In genomic region chr12:112675245-112676035, GRCm38 (mm10) we compare ENCODE assay signal across 8 mouse cellular contexts. TPM values are rescaled to one million over a fixed set of nuclear protein-coding genes. Genes with fewer than 3 reads are reported as not detected.
DNase-seq lines count a peak whose midpoint lies in the region; ATAC-seq lines count a peak whose summit lies in the region.

No protein-coding gene starts in this region.

- H3K9me3 ChIP-seq in forebrain, embryonic 16.5 days (ENCODE audit: control insufficient read depth, low read length), result no peaks in the 10 kb centered on the region

- H3K36me3 ChIP-seq in forebrain, embryonic 16.5 days (ENCODE audit: control insufficient read depth, insufficient read depth), result 0 out of 2 replicates have a peak, but pooled peaks cover 2% of the 10 kb centered on the region

- peak; percentile 41 for ATAC-seq in forebrain, embryonic 16.5 days

- H3K27me3 ChIP-seq in forebrain, embryonic 16.5 days (replicated peaks; ENCODE audit: control insufficient read depth, insufficient read depth, low read length), result peaks cover 19% of the 10 kb centered on the region

- H3K4me1 ChIP-seq in forebrain, embryonic 16.5 days (replicated peaks; ENCODE audit: control insufficient read depth, insufficient read depth, low read length), result peaks cover 55% of the 10 kb centered on the region

- peak; percentile 99 for DNase-seq in MEL-GATA-1-ER (ENCODE audit: extremely low read depth, low read depth)
- DNase-seq in cerebellum, adult 11-12 months, result peak; percentile 81
- peak; percentile 92 for DNase-seq in heart, postnatal 4 days
- DNase-seq in layer of hippocampus, adult 9-11 months, result peak; percentile 79
- DNase-seq in lung, postnatal 10 days, result peak; percentile 93
- DNase-seq in retina, adult 2 months (ENCODE audit: low read depth, low spot score), result peak; percentile 63
- DNase-seq in thymus, postnatal 36 days, result peak; percentile 86 to 87

- H3K27ac ChIP-seq in forebrain, embryonic 16.5 days (ENCODE audit: low read length), result peak overlapping the region; percentile 24

- 14% methylated on average over 18 of the region's 18 CpGs for WGBS in forebrain, embryonic 16.5 days

- peak overlapping the region; percentile 94 for H3K4me3 ChIP-seq in forebrain, embryonic 16.5 days (replicated peaks; ENCODE audit: low read length)

- peak overlapping the region; percentile 29; the same call in 1 of the 2 replicates for H3K9ac ChIP-seq in forebrain, embryonic 16.5 days (replicated peaks; ENCODE audit: low read depth, low read length)

- peak overlapping the region; percentile 81 for H3K4me2 ChIP-seq in forebrain, embryonic 16.5 days (ENCODE audit: low read length)

RNA-seq across cellular contexts. Expression of gene Akt1, which starts 0.8 kb away (rescaled TPM):
- 56.9 and 57.1 TPM in 2 replicates for polyA plus RNA-seq in forebrain, embryonic 16.5 days (2015; fragmentation: Nextera tagmentation; extraction: Ambion mirVana)
- total RNA-seq in heart, postnatal 4 days (2021), result 100 to 1,000 TPM; 352 to 392 TPM

RNA-seq across cellular contexts. Expression of gene Zbtb42, which starts 3.2 kb away (rescaled TPM):
- 0.65 and 0.92 TPM in 2 replicates for polyA plus RNA-seq in forebrain, embryonic 16.5 days (2015; fragmentation: Nextera tagmentation; extraction: Ambion mirVana)
- total RNA-seq in heart, postnatal 4 days (2021), result 10 to 100 TPM in 1 of 2 experiments, 1 to 10 TPM in 1; 10.0 to 10.1 TPM

RNA-seq across cellular contexts. Expression of gene Siva1, which starts 31.0 kb away (rescaled TPM):
- 68.9 and 75.9 TPM in 2 replicates for polyA plus RNA-seq in forebrain, embryonic 16.5 days (2015; fragmentation: Nextera tagmentation; extraction: Ambion mirVana)
- 10 to 100 TPM; 39.9 to 43.2 TPM for total RNA-seq in heart, postnatal 4 days (2021)

RNA-seq across cellular contexts. Expression of gene Cep170b, which starts 44.8 kb away (rescaled TPM):
- polyA plus RNA-seq in forebrain, embryonic 16.5 days (2015; fragmentation: Nextera tagmentation; extraction: Ambion mirVana), result 18.8 and 22.9 TPM in 2 replicates
- total RNA-seq in heart, postnatal 4 days (2021), result 10 to 100 TPM; 13.1 to 14.1 TPM

RNA-seq across cellular contexts. Expression of gene Adssl1, which starts 55.6 kb away (rescaled TPM):
- polyA plus RNA-seq in forebrain, embryonic 16.5 days (2015; fragmentation: Nextera tagmentation; extraction: Ambion mirVana), result 1.8 and 2.4 TPM in 2 replicates
- total RNA-seq in heart, postnatal 4 days (2021), result 100 to 1,000 TPM; 135 to 137 TPM

Comparison
In these comparisons a context has a peak if more than half of its experiments do, and no peak if none do; other contexts are left out.
1. Peak in every context shown above with its lines: DNase-seq, ATAC-seq, H3K4me3 ChIP-seq and H3K27ac ChIP-seq.